7 mouse cellular contexts compared by ENCODE assay signal in genomic region chr10:79856704-79857451, GRCm38 (mm10). TPM values are rescaled to one million over a fixed set of nuclear protein-coding genes. Genes with fewer than 3 reads are reported as not detected.
DNase-seq lines count a peak whose midpoint lies in the region; ATAC-seq and TF ChIP-seq lines count a peak whose summit lies in the region.

No protein-coding gene starts in this region.

- H3K4me1 ChIP-seq in lung, embryonic 15.5 days = peaks cover 54% of the 10 kb centered on the region
- peaks cover 9% of the 10 kb centered on the region; the same call in 1 of the 2 replicates for H3K4me1 ChIP-seq in embryonic fibroblast, embryonic 13.5 days (ENCODE audit: control insufficient read depth, insufficient read depth, low read length)
- peaks cover 52% of the 10 kb centered on the region for H3K4me1 ChIP-seq in kidney, postnatal 0 days (replicated peaks; ENCODE audit: insufficient read depth, low read length)
- peaks cover 72% of the 10 kb centered on the region for H3K4me1 ChIP-seq in olfactory bulb, adult 2 months (ENCODE audit: control insufficient read depth, insufficient read depth, low read length)

- no peaks in the 10 kb centered on the region for H3K9me3 ChIP-seq in lung, embryonic 15.5 days
- H3K9me3 ChIP-seq in kidney, postnatal 0 days (replicated peaks; ENCODE audit: low read length) = no peaks in the 10 kb centered on the region

- H3K9ac ChIP-seq in lung, embryonic 15.5 days = peak overlapping the region; percentile 92
- peak overlapping the region; percentile 99 for H3K9ac ChIP-seq in kidney, postnatal 0 days (ENCODE audit: low read depth, low read length)

- H3K27me3 ChIP-seq in lung, embryonic 15.5 days = no peaks in the 10 kb centered on the region
- no peaks in the 10 kb centered on the region for H3K27me3 ChIP-seq in kidney, postnatal 0 days (ENCODE audit: insufficient read depth, low read length)

- WGBS in lung, embryonic 15.5 days = 8% methylated on average over 7 of the region's 7 CpGs
- 9% methylated on average over 7 of the region's 7 CpGs for WGBS in kidney, postnatal 0 days
- 14% methylated on average over 7 of the region's 7 CpGs for WGBS in olfactory bulb, adult 2 months

- peak overlapping the region; percentile 100 for H3K27ac ChIP-seq in lung, embryonic 15.5 days
- no peak overlapping the region for H3K27ac ChIP-seq in embryonic fibroblast, embryonic 13.5 days (ENCODE audit: insufficient read depth, low read length)
- peak overlapping the region; percentile 32 for H3K27ac ChIP-seq in kidney, postnatal 0 days
- no peak overlapping the region for H3K27ac ChIP-seq in olfactory bulb, adult 2 months (ENCODE audit: insufficient read depth, low read depth, low read length)

- H3K4me2 ChIP-seq in lung, embryonic 15.5 days = peak overlapping the region; percentile 86
- H3K4me2 ChIP-seq in kidney, postnatal 0 days (ENCODE audit: low read length) = peak overlapping the region; percentile 91

- no peak for TF ChIP-seq CTCF in embryonic fibroblast, embryonic 13.5 days (IDR thresholded peaks at IDR 0.05; ENCODE audit: borderline replicate concordance, insufficient read depth, low read length)
- TF ChIP-seq CTCF in kidney, postnatal 0 days (IDR thresholded peaks at IDR 0.05; ENCODE audit: low read depth) = no peak
- no peak for TF ChIP-seq CTCF in olfactory bulb, adult 2 months (IDR thresholded peaks at IDR 0.05; ENCODE audit: insufficient read depth, low read depth, low read length)

- no peak for DNase-seq in lung, postnatal 25 days (ENCODE audit: low spot score)
- DNase-seq in kidney, postnatal 0 days (ENCODE audit: low spot score) = no peak
- DNase-seq in thymus, adult 18-20 months = no peak

- peak overlapping the region; percentile 72 for H3K4me3 ChIP-seq in lung, embryonic 15.5 days
- peak overlapping the region; percentile 97 for H3K4me3 ChIP-seq in embryonic fibroblast, embryonic 13.5 days (ENCODE audit: insufficient read depth, low read length)
- peak overlapping the region; percentile 96 for H3K4me3 ChIP-seq in kidney, postnatal 0 days (replicated peaks; ENCODE audit: low read depth, low read length)
- H3K4me3 ChIP-seq in olfactory bulb, adult 2 months (ENCODE audit: insufficient read depth, low read depth, low read length) = peak overlapping the region; percentile 36

- peaks cover 42% of the 10 kb centered on the region for H3K36me3 ChIP-seq in lung, embryonic 15.5 days
- H3K36me3 ChIP-seq in kidney, postnatal 0 days (ENCODE audit: insufficient read depth, low read length) = peaks cover 34% of the 10 kb centered on the region

- no peak for ATAC-seq in lung, embryonic 15.5 days (ENCODE audit: borderline replicate concordance, extremely low read depth, low FRiP score, low TSS enrichment)
- ATAC-seq in kidney, postnatal 0 days (replicated peaks; ENCODE audit: low FRiP score, low read depth) = no peak
- no peak for ATAC-seq in activated CD4-positive, CD25-positive, alpha-beta regulatory T cell, adult 4 months

- TF ChIP-seq POLR2A in embryonic fibroblast, embryonic 13.5 days (IDR thresholded peaks at IDR 0.05; ENCODE audit: low read depth, low read length) = no peak
- TF ChIP-seq POLR2A in olfactory bulb, adult 2 months (IDR thresholded peaks at IDR 0.05; ENCODE audit: insufficient read depth, low read depth, low read length) = no peak

RNA-seq across cellular contexts. Expression of gene Ptbp1, which starts 2.7 kb away (rescaled TPM):
- polyA plus RNA-seq in lung, embryonic 15.5 days (2015; fragmentation: Nextera tagmentation; extraction: Ambion mirVana) = 367 and 368 TPM in 2 replicates
- polyA plus RNA-seq in embryonic fibroblast, embryonic 13.5 days (2011; ENCODE audit: insufficient read length, low read depth, missing spikeins) = 351 and 422 TPM in 2 replicates
- 220 and 238 TPM in 2 replicates for polyA plus RNA-seq in kidney, postnatal 0 days (2015; fragmentation: Nextera tagmentation; extraction: Ambion mirVana)
- 555 TPM in 1 of 2 replicates, not detected in the other for polyA plus RNA-seq in olfactory bulb, adult 2 months (2012; ENCODE audit: insufficient read depth, insufficient read length, low replicate concordance, missing spikeins)
- 100 to 1,000 TPM in 1 of 2 experiments, 10 to 100 TPM in 1; 94.0 to 159 TPM for polyA plus RNA-seq in activated CD4-positive, CD25-positive, alpha-beta regulatory T cell, adult 4 months (2017; shearing (Covaris generic))

RNA-seq across cellular contexts. Expression of gene Prtn3, which starts 17.4 kb away (rescaled TPM):
- polyA plus RNA-seq in lung, embryonic 15.5 days (2015; fragmentation: Nextera tagmentation; extraction: Ambion mirVana) = 3.7 and 3.8 TPM in 2 replicates
- polyA plus RNA-seq in embryonic fibroblast, embryonic 13.5 days (2011; ENCODE audit: insufficient read length, low read depth, missing spikeins) = not detected in 2 replicates
- polyA plus RNA-seq in kidney, postnatal 0 days (2015; fragmentation: Nextera tagmentation; extraction: Ambion mirVana) = 6.5 and 7.9 TPM in 2 replicates
- not detected in 2 replicates for polyA plus RNA-seq in olfactory bulb, adult 2 months (2012; ENCODE audit: insufficient read depth, insufficient read length, low replicate concordance, missing spikeins)
- not detected for polyA plus RNA-seq in activated CD4-positive, CD25-positive, alpha-beta regulatory T cell, adult 4 months (2017; shearing (Covaris generic))

RNA-seq across cellular contexts. Expression of gene Plppr3, which starts 17.6 kb away (rescaled TPM):
- 29.1 and 32.4 TPM in 2 replicates for polyA plus RNA-seq in lung, embryonic 15.5 days (2015; fragmentation: Nextera tagmentation; extraction: Ambion mirVana)
- polyA plus RNA-seq in embryonic fibroblast, embryonic 13.5 days (2011; ENCODE audit: insufficient read length, low read depth, missing spikeins) = 3.1 and 4.9 TPM in 2 replicates
- 37.0 and 41.5 TPM in 2 replicates for polyA plus RNA-seq in kidney, postnatal 0 days (2015; fragmentation: Nextera tagmentation; extraction: Ambion mirVana)
- polyA plus RNA-seq in olfactory bulb, adult 2 months (2012; ENCODE audit: insufficient read depth, insufficient read length, low replicate concordance, missing spikeins) = not detected in 2 replicates
- 1 to 10 TPM; 1.6 to 2.1 TPM for polyA plus RNA-seq in activated CD4-positive, CD25-positive, alpha-beta regulatory T cell, adult 4 months (2017; shearing (Covaris generic))

RNA-seq across cellular contexts. Expression of gene Elane, which starts 29.2 kb away (rescaled TPM):
- 0.25 and 0.72 TPM in 2 replicates for polyA plus RNA-seq in lung, embryonic 15.5 days (2015; fragmentation: Nextera tagmentation; extraction: Ambion mirVana)
- not detected in 2 replicates for polyA plus RNA-seq in embryonic fibroblast, embryonic 13.5 days (2011; ENCODE audit: insufficient read length, low read depth, missing spikeins)
- polyA plus RNA-seq in kidney, postnatal 0 days (2015; fragmentation: Nextera tagmentation; extraction: Ambion mirVana) = 0.14 TPM in 1 of 2 replicates, not detected in the other
- not detected in 2 replicates for polyA plus RNA-seq in olfactory bulb, adult 2 months (2012; ENCODE audit: insufficient read depth, insufficient read length, low replicate concordance, missing spikeins)
- polyA plus RNA-seq in activated CD4-positive, CD25-positive, alpha-beta regulatory T cell, adult 4 months (2017; shearing (Covaris generic)) = not detected

RNA-seq across cellular contexts. Expression of gene Cfd, which starts 33.8 kb away (rescaled TPM):
- polyA plus RNA-seq in lung, embryonic 15.5 days (2015; fragmentation: Nextera tagmentation; extraction: Ambion mirVana) = not detected in 2 replicates
- not detected in 2 replicates for polyA plus RNA-seq in embryonic fibroblast, embryonic 13.5 days (2011; ENCODE audit: insufficient read length, low read depth, missing spikeins)
- polyA plus RNA-seq in kidney, postnatal 0 days (2015; fragmentation: Nextera tagmentation; extraction: Ambion mirVana) = 0.13 TPM in 1 of 2 replicates, not detected in the other
- polyA plus RNA-seq in olfactory bulb, adult 2 months (2012; ENCODE audit: insufficient read depth, insufficient read length, low replicate concordance, missing spikeins) = not detected in 2 replicates
- not detected for polyA plus RNA-seq in activated CD4-positive, CD25-positive, alpha-beta regulatory T cell, adult 4 months (2017; shearing (Covaris generic))

Comparison
In these comparisons a context has a peak if more than half of its experiments do, and no peak if none do; other contexts are left out.
1. H3K27ac ChIP-seq: peak in lung, embryonic 15.5 days (single experiment) and kidney, postnatal 0 days (single experiment); none in embryonic fibroblast, embryonic 13.5 days (single experiment) and olfactory bulb, adult 2 months (single experiment).
2. H3K4me3 ChIP-seq: peak in every context shown above with its lines; median percentile 97 in embryonic fibroblast, embryonic 13.5 days; 96 in kidney, postnatal 0 days; 72 in lung, embryonic 15.5 days; 36 in olfactory bulb, adult 2 months.